Mouse (Mus musculus): ENCODE data around the gene Hecw2. TPM values are rescaled to one million over a fixed set of nuclear protein-coding genes. Genes with fewer than 3 reads are reported as not detected.

Gene Hecw2
- polyA plus RNA-seq, 2 experiments from 2014 or later: 0.04 TPM; not detected in 1

GRCm38 (mm10) chr1:53977806-53978513 lies 217.0 kb downstream of the Hecw2 start:
- no peak for ATAC-seq

DNA sequence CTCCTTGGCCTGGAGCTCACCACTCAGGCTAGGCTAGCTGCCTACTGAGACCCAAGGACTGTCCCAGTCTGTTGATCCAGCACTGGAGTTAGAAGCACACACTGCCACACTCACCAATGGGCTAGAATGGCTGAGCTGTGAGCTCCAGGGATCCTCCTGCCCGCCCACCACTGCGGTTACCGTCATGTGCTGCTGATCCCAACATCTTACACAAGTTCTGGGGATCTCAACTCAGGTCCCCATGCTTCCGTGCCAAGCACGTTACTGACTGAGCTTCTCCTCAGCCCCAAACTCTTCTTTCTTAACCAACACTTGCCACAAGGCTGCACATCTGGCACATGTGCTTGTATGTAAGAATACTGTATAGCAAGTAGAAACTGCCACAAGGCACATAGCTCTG lies 218.2 kb downstream of the Hecw2 start:
- ATAC-seq: no peak

DNA sequence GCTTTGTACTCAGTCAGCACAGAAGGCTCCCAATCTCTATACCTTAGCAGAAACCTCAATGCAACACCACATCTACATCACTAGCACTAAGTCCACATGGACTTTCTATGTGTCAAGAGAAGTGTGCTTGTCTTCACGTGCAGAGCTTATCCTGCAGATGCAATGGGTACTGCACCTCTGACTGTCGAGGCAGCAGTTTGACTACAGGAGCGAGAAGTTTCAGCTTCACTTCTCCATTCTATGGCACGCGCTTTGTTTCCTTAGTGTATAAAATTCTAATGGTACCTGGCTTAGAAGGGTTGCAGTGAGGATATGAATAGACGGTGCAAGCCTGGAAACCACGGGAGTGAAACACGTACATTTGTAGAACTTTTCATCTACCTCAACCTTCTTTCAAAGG lies 218.9 kb downstream of the Hecw2 start:
- ATAC-seq: no peak

DNA sequence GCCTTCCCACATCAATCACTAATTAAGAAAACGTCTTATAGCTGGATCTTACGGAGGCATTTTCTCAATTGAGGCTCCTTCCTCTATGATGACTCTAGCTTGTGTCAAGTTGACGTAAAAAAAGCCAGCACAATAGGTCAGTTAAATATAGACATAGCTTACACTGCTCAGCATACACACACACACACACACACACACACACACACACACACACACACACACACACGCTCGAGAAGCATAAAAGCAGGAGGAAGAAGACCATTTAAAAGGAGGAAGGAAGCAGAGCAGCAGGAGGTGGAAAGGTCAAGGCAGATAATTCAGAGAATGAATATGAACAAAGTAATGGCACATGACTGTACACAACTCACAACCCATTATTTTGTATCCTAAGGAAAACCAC lies 220.0 kb downstream of the Hecw2 start:
- no peak for ATAC-seq

DNA sequence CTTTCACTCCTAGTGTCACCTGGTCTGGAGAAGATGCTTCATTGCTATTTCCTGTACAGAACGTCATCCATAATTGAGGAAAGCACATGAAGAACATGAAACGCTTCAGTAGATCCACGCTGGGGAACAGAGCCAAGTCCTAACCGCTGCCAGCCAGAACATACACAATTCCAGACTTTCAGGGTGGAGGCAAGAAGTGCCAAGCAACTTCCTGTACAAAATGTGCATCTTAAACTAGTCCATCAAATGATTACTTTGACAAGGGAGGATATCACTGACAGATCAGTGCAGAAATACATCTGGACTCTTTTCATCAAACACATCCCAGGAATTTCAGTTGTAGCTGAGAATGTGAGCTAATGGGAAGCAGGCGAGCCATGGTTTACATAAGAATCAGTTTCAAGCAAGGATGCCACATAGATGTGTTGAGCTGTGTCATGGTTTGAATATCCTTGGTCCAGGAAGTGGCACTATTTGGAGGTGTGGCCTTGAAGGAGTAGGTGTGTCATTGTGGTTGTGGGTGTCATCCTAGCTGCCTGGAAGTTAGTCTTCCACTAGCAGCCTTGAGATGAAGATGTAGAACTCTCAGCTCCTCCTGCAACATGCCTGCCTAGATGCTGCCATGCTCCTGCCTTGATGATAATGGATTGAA lies 224.5 kb downstream of the Hecw2 start:
- ATAC-seq: no peak

DNA sequence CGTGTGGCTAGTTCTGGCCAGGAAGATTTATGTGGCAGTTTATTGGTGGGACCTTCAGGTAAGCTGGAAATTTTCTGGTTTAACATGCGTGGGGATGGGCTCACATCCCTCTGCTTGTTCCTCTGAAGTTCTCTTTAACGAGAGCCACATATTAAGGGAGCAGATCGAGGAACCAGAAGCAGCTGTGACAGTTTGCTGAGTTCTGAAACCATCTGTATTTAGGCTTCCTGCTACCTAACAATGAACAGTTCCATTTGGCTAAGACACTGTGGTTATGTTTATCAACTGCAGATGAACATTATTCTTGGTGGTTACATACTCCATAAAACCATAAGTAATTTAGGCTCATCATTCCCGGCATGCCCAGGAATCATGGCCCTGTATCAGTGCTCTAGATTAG lies 242.6 kb downstream of the Hecw2 start:
- no peak for ATAC-seq

DNA sequence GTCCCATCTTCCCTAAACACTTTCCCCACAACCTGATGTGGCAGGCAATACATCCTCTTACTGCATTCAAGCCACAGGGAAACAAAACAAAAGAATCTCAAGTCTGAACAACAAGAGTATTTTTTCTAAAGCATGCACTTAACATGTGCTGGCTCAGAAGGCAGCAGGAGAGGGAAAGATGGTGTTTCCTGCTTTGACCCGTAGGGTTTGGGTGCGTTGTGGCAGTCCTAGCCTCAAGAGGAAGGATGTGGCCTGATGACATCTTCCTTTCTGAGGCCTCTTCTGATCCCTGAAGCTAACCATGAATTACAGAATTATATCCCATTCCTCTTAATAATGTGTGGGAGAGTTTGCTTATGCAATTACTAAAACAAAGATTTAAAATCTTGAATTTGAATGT lies 249.2 kb downstream of the Hecw2 start:
- no peak for ATAC-seq

DNA sequence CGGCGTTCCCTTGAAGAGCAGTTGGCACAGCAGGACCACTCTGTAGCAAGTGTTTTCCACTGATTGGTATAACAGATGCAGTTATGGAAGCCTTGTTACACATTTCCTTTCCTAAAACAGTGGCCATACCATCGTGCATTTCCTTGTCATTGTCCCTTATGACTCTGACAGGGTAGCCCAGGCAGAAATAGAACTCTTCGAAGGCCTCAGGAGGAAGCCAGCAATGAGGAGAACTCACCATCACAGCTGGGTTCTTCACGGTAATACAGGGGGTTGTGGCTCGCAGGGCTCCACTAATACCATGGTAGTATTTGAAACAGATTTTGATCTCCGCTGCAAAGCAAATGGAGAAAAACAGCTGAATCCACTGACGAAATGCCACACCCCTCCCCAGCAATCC lies 252.5 kb downstream of the Hecw2 start:
- ATAC-seq: no peak

DNA sequence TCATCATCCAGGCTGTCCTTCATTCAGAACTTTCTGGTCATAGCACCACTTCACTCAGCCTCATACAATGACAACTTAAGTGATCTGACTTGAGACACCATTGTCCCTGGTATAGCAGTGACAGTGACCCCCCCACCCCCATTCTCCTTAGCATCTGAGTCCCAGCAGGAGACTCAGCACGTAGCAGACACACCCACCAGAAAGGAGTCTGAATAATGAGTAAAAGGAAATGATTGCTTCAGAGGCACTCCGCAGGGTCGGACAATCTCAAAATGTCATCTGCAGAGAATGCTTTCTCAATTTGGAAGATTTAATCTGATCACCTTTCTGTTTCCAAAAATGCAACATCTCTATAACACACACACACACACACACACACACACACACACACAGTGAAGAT lies 253.4 kb downstream of the Hecw2 start:
- ATAC-seq: no peak

GRCm38 (mm10) chr1:53940268-53941017 lies 254.5 kb downstream of the Hecw2 start:
- ATAC-seq: no peak

DNA sequence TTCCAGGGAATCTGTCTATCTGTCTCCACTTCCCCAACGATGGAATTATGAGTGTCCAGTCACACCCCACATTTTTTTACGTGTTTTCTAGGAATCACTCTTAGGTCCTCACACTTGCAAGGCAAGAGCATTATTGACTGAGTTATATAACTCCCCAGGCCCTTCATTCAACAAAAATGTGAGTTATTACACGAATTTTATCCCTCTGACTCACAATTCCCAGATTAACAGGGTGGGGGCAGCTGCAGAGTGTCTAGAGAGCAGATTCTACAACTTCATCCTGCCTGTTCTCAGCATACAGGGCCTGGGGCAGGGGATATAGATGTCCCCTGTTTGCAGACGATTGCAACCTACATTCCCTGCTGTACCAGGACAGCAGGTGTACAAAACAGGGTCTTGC lies 255.7 kb downstream of the Hecw2 start:
- ATAC-seq: no peak

DNA sequence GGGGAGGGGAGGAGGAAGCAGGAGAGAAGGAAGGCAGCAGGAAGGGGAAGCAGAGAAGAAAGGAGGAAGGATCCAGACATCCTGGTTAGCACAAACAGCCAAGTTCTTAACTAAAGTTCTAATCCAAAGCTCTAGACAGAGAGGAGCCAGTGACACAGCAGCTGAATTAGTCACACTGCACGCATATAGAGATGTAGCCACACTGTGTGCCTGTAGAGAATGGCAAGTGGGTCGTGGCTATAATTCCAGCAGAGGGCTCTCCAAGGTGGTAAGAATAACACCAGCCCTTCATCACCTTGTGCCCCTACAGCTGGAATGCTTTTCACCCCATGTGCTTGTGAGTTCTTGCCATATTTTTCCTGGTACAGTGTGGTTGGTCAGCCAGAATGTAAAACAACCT lies 261.7 kb downstream of the Hecw2 start:
- ATAC-seq: no peak

GRCm38 (mm10) chr1:53931314-53931713 lies 263.7 kb downstream of the Hecw2 start:
- ATAC-seq: no peak

DNA sequence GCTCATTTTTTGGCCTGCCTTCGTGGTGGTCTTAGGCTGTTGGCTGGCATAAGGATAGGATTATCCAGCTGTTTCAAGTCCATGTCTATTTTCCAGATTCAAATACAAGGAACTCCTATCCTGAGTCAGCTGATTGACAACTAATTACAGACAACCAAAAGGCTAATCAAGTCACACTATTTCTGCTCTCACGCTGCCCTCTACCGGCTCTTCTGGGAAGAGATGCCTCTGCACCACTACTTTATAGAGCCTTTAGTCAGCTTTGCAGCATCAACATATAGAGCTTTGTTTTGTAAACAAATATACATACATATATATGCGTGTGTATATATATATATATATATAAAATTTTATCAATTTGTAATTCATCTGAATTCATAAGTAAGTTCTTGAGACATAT lies 267.4 kb downstream of the Hecw2 start:
- ATAC-seq: no peak

GRCm38 (mm10) chr1:53925149-53925901 lies 269.6 kb downstream of the Hecw2 start:
- ATAC-seq: no peak

- ATAC-seq: no peak
Measured at GRCm38 (mm10) chr1:53911848-53912247, 283.1 kb downstream of the Hecw2 start.

DNA sequence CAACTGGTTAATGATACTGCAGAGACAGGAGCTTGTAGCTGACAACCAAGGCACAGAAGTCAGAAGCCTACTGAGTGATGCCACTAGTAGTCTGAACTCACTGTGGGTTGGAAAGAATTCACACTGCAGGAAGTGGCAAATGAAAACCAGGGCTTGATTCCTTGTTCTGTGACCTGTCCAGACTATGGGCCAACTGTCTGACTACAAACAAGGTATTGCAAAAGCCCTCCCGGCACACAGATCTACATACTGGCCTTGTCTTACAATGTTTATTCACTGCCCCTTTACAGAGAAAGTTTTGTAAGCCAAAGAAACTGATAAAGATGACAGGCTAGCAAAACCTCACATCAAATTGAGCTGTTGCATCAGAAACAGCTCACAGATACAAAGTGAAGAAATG lies 284.7 kb downstream of the Hecw2 start:
- ATAC-seq: no peak

DNA sequence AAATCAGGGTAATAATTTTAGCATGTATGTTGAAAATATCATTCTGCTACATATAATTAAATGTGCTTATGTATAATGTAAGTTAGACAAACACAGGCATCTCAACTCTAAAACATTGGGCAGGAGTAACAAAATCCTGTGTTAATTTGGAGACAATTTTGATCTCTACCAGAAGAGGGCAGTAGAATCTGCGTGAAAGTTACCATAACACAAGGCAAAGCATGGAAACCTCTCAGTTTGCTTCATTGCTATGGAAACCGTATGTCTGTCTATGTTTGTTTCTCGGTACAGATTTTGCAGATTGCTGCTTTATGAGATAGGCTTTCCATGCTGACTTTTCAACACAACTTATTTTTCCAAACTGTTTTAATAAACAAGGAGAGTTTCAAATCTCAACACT lies 285.9 kb downstream of the Hecw2 start:
- peak; percentile 85 for ATAC-seq

- ATAC-seq: no peak
Measured at GRCm38 (mm10) chr1:53906175-53906574, 288.8 kb downstream of the Hecw2 start.

DNA sequence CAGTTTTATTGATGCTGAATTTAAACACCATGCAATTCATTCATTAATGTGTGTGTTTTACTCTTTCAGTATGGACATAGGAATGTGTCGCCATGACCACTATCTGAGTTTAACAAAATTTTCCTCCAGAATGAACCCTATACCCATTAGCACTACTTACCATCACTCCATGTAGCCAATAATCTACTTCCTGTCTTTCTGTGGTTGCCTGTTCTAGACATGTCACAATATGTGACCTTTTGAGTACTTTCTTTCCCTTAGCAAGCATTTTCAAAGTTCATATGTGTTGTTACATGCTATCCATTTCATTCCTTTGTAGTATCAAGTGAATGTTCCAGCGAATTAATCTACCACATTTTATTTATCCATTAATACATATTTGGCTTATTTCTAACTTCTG lies 294.6 kb downstream of the Hecw2 start:
- no peak for ATAC-seq

DNA sequence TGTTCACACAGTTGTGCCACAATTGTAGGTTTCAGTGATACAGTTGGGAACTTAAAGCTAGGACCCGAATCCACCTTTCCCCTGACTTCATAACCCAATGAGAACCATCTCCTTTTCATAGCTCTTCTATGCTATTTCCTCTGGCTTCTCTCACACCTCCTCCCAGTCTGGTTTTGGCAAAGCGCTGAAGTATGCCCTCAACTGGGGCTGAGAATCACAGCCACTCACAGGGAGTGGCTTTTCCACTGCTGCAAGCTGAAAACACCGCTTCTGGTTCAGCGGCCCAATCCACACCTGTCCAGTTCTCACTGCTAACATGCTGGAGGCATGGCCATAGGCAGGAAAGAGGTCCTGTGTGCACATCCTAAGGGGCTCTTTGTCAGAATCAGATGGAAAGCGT lies 300.7 kb downstream of the Hecw2 start:
- ATAC-seq: no peak

- peak; percentile 59 for ATAC-seq
Measured at GRCm38 (mm10) chr1:53890380-53890779, 304.6 kb downstream of the Hecw2 start.

- ATAC-seq: no peak
Measured at GRCm38 (mm10) chr1:53889806-53890205, 305.2 kb downstream of the Hecw2 start.

All from activated CD4-positive, CD25-positive, alpha-beta regulatory T cell, adult 4 months (primary cell).